Mouse (Mus musculus) bone marrow macrophage, adult 2 months (primary cell): Measurements from ENCODE around the gene Cdt1.

ENCODE experiments used
- CTCF ChIP-seq: IDR thresholded peaks from 2 replicates; pipeline ENCODE4 v1.5.1; 2012; ENCODE audit warnings: low read depth, mild to moderate bottlenecking, low read length, moderate library complexity
- POLR2A ChIP-seq: IDR thresholded peaks from 2 replicates; pipeline ENCODE4 v1.6.1; 2012; ENCODE audit warnings: mild to moderate bottlenecking, low read depth, low read length, borderline replicate concordance

GRCm38 (mm10) chr8:122547815-122548214, 20.0 kb upstream of the Cdt1 start:
- no peak for TF ChIP-seq POLR2A
- no peak for TF ChIP-seq CTCF
